Mouse (Mus musculus) left cerebral cortex, adult 9 months (tissue): ENCODE results near the gene Atxn3.

Experiments
- DNase-seq, 2 experiments: peaks; one replicate each; pipeline ENCODE4 v3.0.0; 2022; ENCODE audit warnings: low spot score in 2 of 2

Gene Atxn3

DNA sequence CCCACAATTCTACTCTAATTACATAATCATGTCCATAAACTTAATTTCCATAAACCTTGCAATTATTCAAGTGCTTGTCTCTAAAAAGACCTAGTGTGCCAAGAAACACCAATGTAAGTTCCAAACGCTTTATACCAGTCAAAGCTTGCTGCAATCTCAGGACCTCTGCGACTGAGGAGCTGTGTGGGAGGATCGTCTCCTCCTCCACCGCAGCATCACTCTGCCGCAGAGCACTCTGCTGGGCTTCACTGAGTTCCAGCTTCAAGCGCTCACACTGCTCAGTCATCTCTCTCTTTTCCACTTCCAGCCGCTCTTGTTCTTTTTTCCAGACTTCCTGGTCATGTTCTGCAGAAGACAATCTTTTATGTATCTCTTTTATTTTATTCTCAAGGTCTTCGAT, 64.8 kb downstream of the Atxn3 start:
- peak; percentile 25 to 30 for DNase-seq

DNA sequence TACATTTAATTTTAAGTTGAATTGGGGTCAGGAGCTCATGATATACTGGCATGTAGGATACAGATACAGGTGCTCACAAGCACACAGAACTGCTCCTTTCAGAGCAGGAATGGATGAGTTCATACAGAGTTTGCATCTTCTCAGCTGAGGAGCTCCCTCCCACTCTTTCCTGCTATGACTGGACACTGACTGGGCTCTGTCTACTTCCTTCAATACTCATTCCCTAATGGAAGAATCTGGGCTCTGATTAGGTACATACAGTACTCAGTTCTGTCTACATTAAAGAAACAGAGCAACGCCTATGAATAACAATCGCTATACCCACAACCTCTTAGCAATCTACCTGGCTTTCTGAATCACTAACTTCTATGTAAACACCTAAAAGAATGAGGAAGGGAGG, 65.2 kb downstream of the Atxn3 start:
- DNase-seq, result no peak

DNA sequence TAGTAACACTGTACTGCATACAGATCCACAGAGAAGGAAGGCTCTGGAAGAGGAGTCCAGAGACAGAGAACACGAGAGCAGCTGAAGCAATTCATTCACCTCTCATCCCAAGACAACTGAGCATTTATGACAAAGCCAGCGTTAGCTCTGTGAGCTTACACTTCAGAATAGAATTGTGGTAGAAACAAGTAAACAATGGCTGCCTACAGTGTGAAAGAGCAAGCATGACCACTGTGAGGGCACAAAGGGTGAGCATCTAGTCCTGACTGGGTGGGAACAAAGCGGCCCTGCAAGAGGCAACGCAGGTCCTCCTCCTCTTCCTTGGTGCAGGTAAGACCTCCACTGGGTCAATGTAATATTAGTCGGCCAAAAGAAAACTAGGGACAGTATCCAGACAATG, 67.0 kb downstream of the Atxn3 start:
- DNase-seq, result no peak

DNA sequence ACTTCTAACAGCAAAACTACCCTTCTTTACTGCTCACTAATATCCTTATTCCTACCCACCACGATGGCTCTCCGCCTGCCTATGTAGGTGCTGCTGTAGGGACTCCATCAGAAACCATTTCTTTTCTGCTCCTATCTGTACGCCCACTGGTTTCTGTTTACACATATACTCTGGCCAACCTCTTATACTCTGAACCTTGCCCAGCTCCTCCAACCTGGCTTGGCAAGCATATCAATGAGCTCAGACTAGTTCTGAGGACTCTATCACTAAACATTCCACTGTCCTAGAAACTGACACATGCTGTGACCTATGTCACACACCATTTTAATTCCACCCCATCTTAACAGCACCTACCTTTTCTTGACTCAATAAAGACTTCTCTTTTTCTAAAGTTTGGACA, 68.7 kb downstream of the Atxn3 start:
- DNase-seq, result no peak

DNA sequence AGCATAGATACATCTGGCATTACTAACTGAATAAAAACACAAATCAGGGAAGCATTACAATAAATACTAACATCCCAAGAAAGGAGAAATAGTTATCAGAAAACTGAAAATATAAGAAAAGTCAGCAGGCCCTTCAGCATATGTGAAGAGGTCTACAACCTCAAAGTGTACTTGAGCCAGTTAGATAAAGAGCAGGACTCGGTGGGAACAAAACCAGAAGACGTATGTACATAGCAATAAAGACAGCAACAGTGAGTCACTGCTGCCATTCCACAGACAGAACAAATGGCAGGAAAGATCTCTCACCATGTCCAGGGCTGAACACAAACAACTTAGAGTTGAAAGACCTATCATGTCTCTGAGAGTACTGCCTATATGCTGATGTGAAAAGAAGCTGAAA, 69.7 kb downstream of the Atxn3 start:
- DNase-seq, result no peak

DNA sequence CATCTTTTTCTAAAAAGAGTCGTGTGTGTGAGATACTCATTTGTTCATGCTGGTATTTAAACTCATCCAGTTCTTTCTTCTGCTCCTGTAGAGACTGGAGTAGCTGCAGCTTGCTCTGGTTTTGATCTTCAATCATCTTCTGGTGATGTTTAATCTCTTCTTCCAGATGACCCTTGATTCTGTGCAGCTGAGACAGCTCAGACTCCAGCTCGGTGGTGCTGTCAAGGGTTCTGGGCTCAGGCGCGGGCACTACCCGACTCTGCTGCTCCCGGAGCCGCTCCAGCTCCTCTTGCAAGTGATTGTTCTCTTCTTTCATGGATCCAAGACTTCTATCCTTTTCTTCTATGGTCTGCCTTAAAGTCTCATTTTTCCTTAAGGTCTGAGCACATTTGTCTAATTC, 73.1 kb downstream of the Atxn3 start:
- no peak for DNase-seq

DNA sequence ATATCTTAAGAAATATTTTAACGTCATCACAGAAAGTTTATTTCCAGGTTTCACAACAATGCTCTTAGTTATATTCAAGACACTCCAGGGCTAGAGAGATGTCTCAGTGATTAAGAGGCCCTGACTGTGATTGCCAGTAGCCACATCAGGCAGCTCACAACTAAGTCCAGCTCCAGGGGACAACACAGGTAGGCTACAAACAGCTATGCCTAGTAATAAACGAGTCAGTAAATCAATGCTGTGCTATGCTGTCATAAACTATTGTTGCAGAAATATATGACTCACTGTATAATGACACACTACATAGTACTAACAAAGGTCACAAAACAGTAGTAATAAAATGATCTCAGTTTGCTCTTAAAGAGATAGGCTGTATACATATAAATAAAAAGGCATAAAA, 81.7 kb downstream of the Atxn3 start:
- no peak for DNase-seq

DNA sequence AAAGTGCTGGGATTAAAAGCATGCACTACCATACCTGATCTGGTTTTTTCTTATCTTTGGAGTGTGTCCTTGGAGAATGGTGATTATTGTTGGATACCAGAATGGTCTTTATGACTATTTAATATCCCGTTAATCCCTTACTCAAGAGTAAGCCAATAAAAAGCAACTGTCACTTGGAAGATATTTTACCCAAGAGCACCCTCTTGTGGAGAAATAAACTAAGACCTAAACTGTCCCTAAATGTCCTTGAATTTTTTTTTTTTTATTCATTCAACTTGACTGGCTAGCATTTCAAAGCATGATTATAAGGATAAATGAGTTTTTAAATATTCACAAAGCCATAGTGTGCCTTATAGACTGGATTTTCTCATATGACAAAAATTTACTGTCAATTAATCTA, 82.9 kb downstream of the Atxn3 start:
- DNase-seq, result no peak
